Mouse (Mus musculus) activated CD4-positive, CD25-positive, alpha-beta regulatory T cell, adult 9 weeks (primary cell): Measurements from ENCODE around the gene Gm20715. TPM values are rescaled to one million over a fixed set of nuclear protein-coding genes. Genes with fewer than 3 reads are reported as not detected.

Experiments
- polyA plus RNA-seq: library from polyadenylated mRNA; unstranded; fragments of 100-300 nt; shearing (Covaris generic); gene quantifications from one replicate; pipeline ENCODE4 v1.2.1, GENCODE M21; 2017

Gm20715 gene
- not detected for polyA plus RNA-seq

GRCm38 (mm10) chr7:6410043-6410442 is at the start of gene Gm20715:
Gm20715 (plus strand) TSS chr7:6410277.

GRCm38 (mm10) chr7:6363047-6363488 is 47.0 kb upstream of the Gm20715 start, which contains the start of gene Zfp78:
Zfp78 (plus strand) TSS chr7:6363280.

GRCm38 (mm10) chr7:6383044-6383455 is 27.0 kb upstream of the Gm20715 start, which contains the start of gene Zfp28:
Zfp28 (plus strand) TSS chr7:6383295.

GRCm38 (mm10) chr7:6397996-6398975 is 11.8 kb upstream of the Gm20715 start, which contains the start of gene Smim17:
Smim17 (plus strand) TSS chr7:6398715.

GRCm38 (mm10) chr7:6438388-6438787 is 28.3 kb downstream of the Gm20715 start, which contains the start of gene Olfr1344:
Olfr1344 (plus strand) TSS chr7:6438688.

GRCm38 (mm10) chr7:6455868-6456267 is 45.8 kb downstream of the Gm20715 start, which contains the start of gene Olfr1336:
Olfr1336 (plus strand) TSS chr7:6456168.

GRCm38 (mm10) chr7:6466951-6467350 is 56.9 kb downstream of the Gm20715 start, which contains the start of gene Olfr1346:
Olfr1346 (plus strand) TSS chr7:6467101.

GRCm38 (mm10) chr7:6486841-6487240 is 76.8 kb downstream of the Gm20715 start, which contains the start of gene Olfr5:
Olfr5 (minus strand) TSS chr7:6486941.

Other genes starting within 250 kb of the Gm20715 start
- gene Zfp444, start 238.1 kb upstream of the Gm20715 start, polyA plus RNA-seq = 9.0 TPM
- not detected for gene Galp, start 213.2 kb upstream of the Gm20715 start, polyA plus RNA-seq
- gene Zscan5b, start 188.0 kb upstream of the Gm20715 start, polyA plus RNA-seq = not detected
- not detected for gene Epp13, start 157.6 kb upstream of the Gm20715 start, polyA plus RNA-seq
- gene Zfp667, start 123.7 kb upstream of the Gm20715 start, polyA plus RNA-seq = 7.2 TPM
- 1.9 TPM for gene Zfp583, start 79.0 kb upstream of the Gm20715 start, polyA plus RNA-seq
- 1.0 TPM for gene Gm3854, start 66.5 kb upstream of the Gm20715 start, polyA plus RNA-seq
- gene Zfp78, start 47.0 kb upstream of the Gm20715 start, polyA plus RNA-seq = 5.1 TPM
- gene Zfp28, start 27.0 kb upstream of the Gm20715 start, polyA plus RNA-seq = 17.6 TPM
- gene Smim17, start 11.6 kb upstream of the Gm20715 start, polyA plus RNA-seq = not detected
- gene Olfr1344, start 28.4 kb downstream of the Gm20715 start, polyA plus RNA-seq = not detected
- 0.04 TPM for gene Olfr1336, start 45.9 kb downstream of the Gm20715 start, polyA plus RNA-seq
- gene Olfr1346, start 56.8 kb downstream of the Gm20715 start, polyA plus RNA-seq = not detected
- gene Olfr5, start 76.7 kb downstream of the Gm20715 start, polyA plus RNA-seq = not detected
- not detected for gene Olfr1347, start 89.5 kb downstream of the Gm20715 start, polyA plus RNA-seq
- not detected for gene Olfr1348, start 98.5 kb downstream of the Gm20715 start, polyA plus RNA-seq
- not detected for gene Olfr1349, start 112.7 kb downstream of the Gm20715 start, polyA plus RNA-seq
- gene Olfr1350, start 154.6 kb downstream of the Gm20715 start, polyA plus RNA-seq = not detected